Mouse (Mus musculus) midbrain, embryonic 15.5 days (tissue): ENCODE results near the gene Ralgapa2. TPM values are rescaled to one million over a fixed set of nuclear protein-coding genes. Genes with fewer than 3 reads are reported as not detected.
A peak's percentile ranks its signal among the peaks of the same experiment; 100 is the strongest.

Source experiments
- ATAC-seq: fragments of 200-750 bp; cut with Nextera tagmentation; replicated peaks from 2 replicates; pipeline ENCODE4 v1.8.0; 2017; ENCODE audit warnings: moderate TSS enrichment
- H3K27ac ChIP-seq: fragments of 300-500 bp; sonication (generic); 2 replicates; pipeline ENCODE4 v1.5.1; 2015; ENCODE audit warnings: mild to moderate bottlenecking, inconsistent platforms
- H3K27me3 ChIP-seq: fragments of 300-500 bp; sonication (generic); replicated peaks from 2 replicates; pipeline ENCODE4 v1.6.1; 2015; ENCODE audit warnings: inconsistent platforms
- H3K36me3 ChIP-seq: fragments of 300-500 bp; sonication (generic); replicated peaks from 2 replicates; pipeline ENCODE4 v1.6.1; 2015; ENCODE audit warnings: inconsistent platforms
- H3K4me1 ChIP-seq: fragments of 300-500 bp; sonication (generic); 2 replicates; pipeline ENCODE4 v1.6.1; 2015; ENCODE audit warnings: inconsistent platforms
- H3K4me2 ChIP-seq: fragments of 300-500 bp; sonication (generic); 2 replicates; pipeline ENCODE4 v1.6.1; 2015; ENCODE audit warnings: inconsistent platforms, mild to moderate bottlenecking, moderate library complexity
- H3K4me3 ChIP-seq: fragments of 300-500 bp; sonication (generic); 2 replicates; pipeline ENCODE4 v1.5.1; 2015; ENCODE audit warnings: mild to moderate bottlenecking, inconsistent platforms
- H3K9ac ChIP-seq: fragments of 300-500 bp; sonication (generic); 2 replicates; pipeline ENCODE4 v1.6.1; 2015; ENCODE audit warnings: mild to moderate bottlenecking, inconsistent platforms
- H3K9me3 ChIP-seq: fragments of 300-500 bp; sonication (generic); 2 replicates; pipeline ENCODE4 v1.6.1; 2016; ENCODE audit warnings: inconsistent platforms
- whole genome bisulfite sequencing: fragments of 180-500 bp; shearing (Covaris S2); methylation state at CpG from one replicate; pipeline ENCODE4 v1.1.7; 2015; ENCODE audit warnings: mixed read lengths; 5-methylcytosine and 5-hydroxymethylcytosine counted together
- polyA plus RNA-seq: library from polyadenylated mRNA; unstranded; fragments of >200 nt; fragmentation: Nextera tagmentation; extraction: Ambion mirVana; gene quantifications from 2 replicates; pipeline ENCODE4 v1.2.1, GENCODE M21; 2015

The Ralgapa2 gene
- polyA plus RNA-seq, 1 experiment from 2014 or later, result 15.1 TPM

- peak overlapping the region; percentile 20; the same call in 1 of the 2 replicates for H3K4me2 ChIP-seq
- no peak overlapping the region for H3K9ac ChIP-seq
- H3K36me3 ChIP-seq, result no peaks in the 10 kb centered on the region
Measured at GRCm38 (mm10) chr2:146258736-146259469, 253.2 kb downstream of the Ralgapa2 start.

GRCm38 (mm10) chr2:146257609-146258008 is 254.5 kb downstream of the Ralgapa2 start:
- Histone ChIP-seq H3K27ac (0 out of 2 replicates have a peak overlapping the region, but pooled peaks have one; percentile 29), H3K9me3 (no peaks in the 10 kb centered on the region), H3K9ac (no peak overlapping the region), H3K4me3 (no peak overlapping the region), H3K4me2 (no peak overlapping the region), H3K27me3 (no peaks in the 10 kb centered on the region), H3K4me1 (peaks cover 59% of the 10 kb centered on the region), H3K36me3 (no peaks in the 10 kb centered on the region)
- 67% methylated on average over 3 of the region's 3 CpGs for WGBS
- ATAC-seq, result no peak; the same call in 1 of the 2 replicates

More at GRCm38 (mm10) chr2:146258736-146259469, 253.2 kb downstream of the Ralgapa2 start:
- Histone ChIP-seq H3K4me1 (peaks cover 62% of the 10 kb centered on the region), H3K4me3 (no peak overlapping the region), H3K27ac (peak overlapping the region; percentile 78), H3K27me3 (no peaks in the 10 kb centered on the region), H3K9me3 (no peaks in the 10 kb centered on the region)
- 14% methylated on average over 10 of the region's 10 CpGs for WGBS
- peak; percentile 81 for ATAC-seq

DNA sequence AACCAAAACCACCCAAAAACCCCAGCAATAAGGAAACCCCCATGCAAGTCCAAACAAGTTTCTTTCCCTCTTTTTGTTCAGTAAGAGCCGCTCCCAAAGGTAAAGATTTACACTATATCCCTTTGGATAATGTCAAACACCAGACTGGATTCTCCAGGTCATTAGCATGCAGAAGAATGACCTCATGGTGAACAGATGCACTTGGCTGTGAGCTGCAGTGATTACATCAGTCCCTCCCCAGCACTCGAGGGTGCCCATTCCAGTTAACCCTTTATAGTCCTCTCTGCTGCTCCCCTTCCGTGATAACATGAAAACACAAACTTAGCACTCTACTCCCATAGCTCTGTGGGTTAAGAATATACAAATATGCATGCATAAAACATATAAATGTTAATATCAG is 255.1 kb downstream of the Ralgapa2 start:
- no peak for ATAC-seq

GRCm38 (mm10) chr2:146256321-146256875 is 255.7 kb downstream of the Ralgapa2 start:
- H3K36me3 ChIP-seq, result no peaks in the 10 kb centered on the region
- no peak for ATAC-seq
- no peak overlapping the region for H3K9ac ChIP-seq
- no peak overlapping the region for H3K4me3 ChIP-seq
- H3K27me3 ChIP-seq, result no peaks in the 10 kb centered on the region
- no peak overlapping the region for H3K4me2 ChIP-seq
- 0 out of 2 replicates have a peak overlapping the region, but pooled peaks have one; percentile 5 for H3K27ac ChIP-seq
- H3K4me1 ChIP-seq, result peaks cover 47% of the 10 kb centered on the region
- 41% methylated on average over 3 of the region's 3 CpGs for WGBS
- no peaks in the 10 kb centered on the region for H3K9me3 ChIP-seq

More for the DNA sequence above, 255.1 kb downstream of the Ralgapa2 start:
- Histone ChIP-seq H3K27ac (0 out of 2 replicates have a peak overlapping the region, but pooled peaks have one; percentile 5), H3K9me3 (no peaks in the 10 kb centered on the region), H3K4me2 (no peak overlapping the region), H3K27me3 (no peaks in the 10 kb centered on the region), H3K36me3 (no peaks in the 10 kb centered on the region), H3K9ac (no peak overlapping the region), H3K4me1 (peaks cover 53% of the 10 kb centered on the region), H3K4me3 (no peak overlapping the region)
- WGBS, result 22% methylated on average over 3 of the region's 3 CpGs

DNA sequence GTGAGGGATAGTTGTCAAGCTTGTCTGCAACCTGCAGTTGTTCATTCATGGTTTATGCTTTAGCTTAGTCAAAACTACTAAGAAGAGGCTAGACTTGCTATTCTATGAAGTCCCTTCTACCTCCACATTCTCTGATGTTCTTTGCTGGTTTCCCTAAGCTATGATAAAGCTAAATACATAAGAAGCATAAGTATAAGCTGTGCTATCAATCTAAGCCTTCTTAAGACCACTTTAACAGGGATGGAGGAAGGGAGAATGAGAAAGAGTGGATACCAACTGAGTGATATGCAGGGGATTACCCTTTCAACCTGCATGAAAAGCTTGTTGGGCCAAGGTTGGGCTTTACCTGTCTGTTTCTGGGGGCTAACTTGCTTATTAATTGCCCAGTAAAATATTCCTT is 256.5 kb downstream of the Ralgapa2 start:
- no peak overlapping the region for H3K4me2 ChIP-seq
- no peak for ATAC-seq
- H3K4me1 ChIP-seq, result peaks cover 39% of the 10 kb centered on the region
- H3K4me3 ChIP-seq, result no peak overlapping the region
- no peaks in the 10 kb centered on the region for H3K9me3 ChIP-seq
- no peak overlapping the region for H3K27ac ChIP-seq
- H3K27me3 ChIP-seq, result no peaks in the 10 kb centered on the region
- H3K36me3 ChIP-seq, result no peaks in the 10 kb centered on the region
- H3K9ac ChIP-seq, result no peak overlapping the region

GRCm38 (mm10) chr2:146254387-146254786 is 257.8 kb downstream of the Ralgapa2 start:
- WGBS, result 84% methylated on average over 1 of the region's 1 CpGs
- no peaks in the 10 kb centered on the region for H3K27me3 ChIP-seq
- H3K9ac ChIP-seq, result no peak overlapping the region
- no peaks in the 10 kb centered on the region for H3K36me3 ChIP-seq
- H3K4me1 ChIP-seq, result peaks cover 29% of the 10 kb centered on the region
- ATAC-seq, result no peak
- no peak overlapping the region for H3K4me2 ChIP-seq
- no peak overlapping the region for H3K4me3 ChIP-seq
- H3K27ac ChIP-seq, result no peak overlapping the region
- H3K9me3 ChIP-seq, result no peaks in the 10 kb centered on the region

DNA sequence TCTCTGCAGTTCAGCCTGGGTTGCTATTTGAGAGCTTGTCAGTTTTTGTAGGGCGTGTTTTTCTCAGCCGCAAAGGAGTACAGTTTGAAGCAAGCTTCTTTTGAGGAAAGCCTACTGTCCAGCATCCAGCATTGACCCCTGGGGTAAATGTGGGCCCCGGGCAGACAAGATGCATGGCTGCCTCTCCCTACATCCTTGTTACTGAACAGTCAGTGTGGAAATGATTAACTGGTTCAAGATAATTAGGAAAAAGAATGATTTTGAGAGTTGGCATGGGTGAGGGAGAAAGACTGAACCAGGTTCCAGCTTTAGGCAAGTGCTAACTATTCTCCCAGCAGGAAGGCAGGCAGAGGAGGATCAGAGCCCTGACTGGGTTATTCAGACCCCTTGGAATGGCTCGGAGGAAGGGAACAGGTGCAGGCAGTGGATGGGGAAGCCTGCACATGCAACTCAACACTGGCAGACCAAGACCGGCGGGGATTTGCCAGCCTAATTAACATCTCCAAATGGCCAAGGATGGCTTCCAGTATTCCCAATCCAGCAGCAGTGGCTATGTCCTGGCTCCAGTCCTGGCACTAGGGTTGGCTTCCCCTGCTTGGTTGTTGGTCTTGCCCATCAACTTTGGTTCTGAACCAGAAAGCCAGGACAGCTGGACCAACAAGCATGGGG is 261.8 kb downstream of the Ralgapa2 start:
- H3K36me3 ChIP-seq, result no peaks in the 10 kb centered on the region
- H3K27ac ChIP-seq, result no peak overlapping the region
- H3K4me2 ChIP-seq, result no peak overlapping the region
- no peak overlapping the region for H3K9ac ChIP-seq
- no peaks in the 10 kb centered on the region for H3K27me3 ChIP-seq
- no peak overlapping the region for H3K4me3 ChIP-seq
- no peak for ATAC-seq
- 58% methylated on average over 6 of the region's 6 CpGs for WGBS
- no peaks in the 10 kb centered on the region for H3K4me1 ChIP-seq
- no peaks in the 10 kb centered on the region for H3K9me3 ChIP-seq

GRCm38 (mm10) chr2:146249033-146249432 is 263.1 kb downstream of the Ralgapa2 start:
- Histone ChIP-seq H3K27ac (no peak overlapping the region), H3K4me2 (no peak overlapping the region), H3K4me3 (no peak overlapping the region), H3K36me3 (no peaks in the 10 kb centered on the region), H3K4me1 (no peaks in the 10 kb centered on the region), H3K9ac (no peak overlapping the region), H3K9me3 (no peaks in the 10 kb centered on the region), H3K27me3 (no peaks in the 10 kb centered on the region)
- 45% methylated on average over 7 of the region's 7 CpGs for WGBS
- ATAC-seq, result peak; percentile 71

- H3K4me1 ChIP-seq, result no peaks in the 10 kb centered on the region
- no peaks in the 10 kb centered on the region for H3K27me3 ChIP-seq
- ATAC-seq, result no peak
- 48% methylated on average over 6 of the region's 6 CpGs for WGBS
- no peaks in the 10 kb centered on the region for H3K9me3 ChIP-seq
- no peak overlapping the region for H3K4me2 ChIP-seq
- no peak overlapping the region for H3K4me3 ChIP-seq
- H3K27ac ChIP-seq, result no peak overlapping the region
- H3K9ac ChIP-seq, result no peak overlapping the region
- H3K36me3 ChIP-seq, result no peaks in the 10 kb centered on the region
Measured at GRCm38 (mm10) chr2:146247576-146247975, 264.6 kb downstream of the Ralgapa2 start.

DNA sequence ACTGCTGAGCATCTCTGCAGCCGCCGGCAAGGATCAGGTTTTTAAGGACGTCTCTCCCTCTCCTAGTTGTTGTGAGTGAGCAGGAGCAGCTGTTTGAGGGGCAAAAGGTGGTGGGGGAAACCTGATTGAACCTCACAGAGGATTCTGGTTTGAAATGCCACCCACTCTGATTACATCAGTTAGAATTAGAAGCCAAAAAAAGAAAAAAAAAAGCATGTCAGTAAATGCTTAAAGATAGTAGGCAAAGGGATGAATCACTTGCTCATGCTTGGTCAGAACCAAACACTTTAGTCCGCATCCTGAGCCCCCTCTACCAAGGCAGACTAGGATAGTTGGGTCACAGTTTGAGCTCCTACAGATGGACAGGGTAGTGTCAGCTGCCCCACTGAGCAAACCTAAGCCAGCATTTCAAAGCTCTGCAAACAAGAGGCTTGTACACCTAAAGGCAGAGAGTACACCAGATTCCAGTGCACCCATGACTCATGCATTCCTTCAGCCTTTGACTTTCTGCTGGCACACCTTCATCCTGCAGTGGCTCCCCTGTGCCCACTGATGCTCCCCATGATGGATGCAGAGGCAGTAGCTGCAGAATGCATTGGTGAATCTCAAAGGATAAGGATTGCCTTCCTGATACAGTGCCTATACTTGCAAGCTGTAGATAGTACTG is 265.6 kb downstream of the Ralgapa2 start:
- no peak overlapping the region for H3K9ac ChIP-seq
- WGBS, result 74% methylated on average over 4 of the region's 4 CpGs
- H3K36me3 ChIP-seq, result no peaks in the 10 kb centered on the region
- no peaks in the 10 kb centered on the region for H3K9me3 ChIP-seq
- no peak for ATAC-seq
- no peaks in the 10 kb centered on the region for H3K4me1 ChIP-seq
- no peaks in the 10 kb centered on the region for H3K27me3 ChIP-seq
- H3K27ac ChIP-seq, result no peak overlapping the region
- H3K4me2 ChIP-seq, result no peak overlapping the region
- no peak overlapping the region for H3K4me3 ChIP-seq

DNA sequence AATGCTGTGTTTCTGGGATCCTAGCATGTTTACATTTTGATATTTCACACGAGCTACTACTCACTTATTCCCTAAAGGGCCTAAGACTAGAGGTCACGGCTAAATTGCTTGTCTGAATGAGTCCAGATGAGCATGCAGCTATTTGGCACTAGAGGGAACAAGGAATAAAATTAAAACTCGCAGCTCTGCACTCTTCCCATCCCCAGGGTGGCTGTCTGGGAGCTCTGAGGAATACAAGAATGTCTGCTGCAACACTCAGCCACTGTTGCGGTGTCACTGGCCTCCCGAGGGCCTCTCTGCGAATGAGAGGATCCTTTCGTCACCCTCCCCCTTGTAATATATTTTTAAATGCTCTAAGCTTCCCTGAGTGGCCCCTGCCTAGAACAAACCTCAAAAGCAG is 266.7 kb downstream of the Ralgapa2 start:
- Histone ChIP-seq H3K27me3 (no peaks in the 10 kb centered on the region), H3K4me1 (no peaks in the 10 kb centered on the region), H3K9ac (no peak overlapping the region), H3K4me3 (no peak overlapping the region), H3K4me2 (no peak overlapping the region), H3K36me3 (no peaks in the 10 kb centered on the region), H3K9me3 (no peaks in the 10 kb centered on the region), H3K27ac (no peak overlapping the region)
- WGBS, result 41% methylated on average over 7 of the region's 7 CpGs
- no peak for ATAC-seq

DNA sequence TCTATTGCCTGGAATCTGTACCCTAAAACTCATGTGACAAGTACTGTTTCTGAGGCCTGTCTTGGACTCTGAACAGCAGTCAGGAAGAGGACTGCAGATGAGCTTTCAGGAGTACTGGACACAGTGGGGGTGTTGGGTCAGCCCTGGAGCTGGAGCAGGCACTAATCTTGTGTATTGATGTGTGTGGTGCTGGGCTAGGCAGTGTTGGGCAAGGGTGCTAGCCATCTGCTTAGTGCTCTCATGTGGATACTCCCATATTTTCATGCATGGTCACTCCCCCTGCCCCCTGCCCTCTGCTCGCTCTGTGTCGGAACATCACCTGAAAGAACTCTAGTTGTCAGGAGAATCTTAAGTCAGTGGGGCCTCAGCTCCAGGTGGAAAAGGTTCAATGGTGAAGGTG is 268.1 kb downstream of the Ralgapa2 start:
- no peak overlapping the region for H3K27ac ChIP-seq
- H3K27me3 ChIP-seq, result no peaks in the 10 kb centered on the region
- H3K9ac ChIP-seq, result no peak overlapping the region
- no peaks in the 10 kb centered on the region for H3K36me3 ChIP-seq
- no peak for ATAC-seq
- no peaks in the 10 kb centered on the region for H3K9me3 ChIP-seq
- WGBS, result 96% methylated on average over 2 of the region's 2 CpGs
- no peak overlapping the region for H3K4me3 ChIP-seq
- no peaks in the 10 kb centered on the region for H3K4me1 ChIP-seq
- H3K4me2 ChIP-seq, result no peak overlapping the region
